Mouse (Mus musculus) CH12.LX (cell line): ENCODE results near the gene Rsph10b. TPM values are rescaled to one million over a fixed set of nuclear protein-coding genes. Genes with fewer than 3 reads are reported as not detected.

Source experiments
- DNase-seq: peaks from one replicate; pipeline ENCODE4 v3.0.0-alpha.2; 2013; ENCODE audit errors: extremely low read depth
- H3K27ac ChIP-seq: 2 replicates; pipeline ENCODE4 v1.5.1; 2012; ENCODE audit warnings: low read depth, mild to moderate bottlenecking, control low read depth, moderate library complexity; ENCODE audit not compliant: insufficient read depth
- H3K27me3 ChIP-seq: replicated peaks from 2 replicates; pipeline ENCODE3; 2012; ENCODE audit warnings: inconsistent platforms
- H3K36me3 ChIP-seq, 2 experiments: replicated peaks in 1 of 2; 2 replicates each; pipeline versions ENCODE3 to v1.6.1; 2012; ENCODE audit warnings: inconsistent platforms in 1 of 2, low read length in 1 of 2, mild to moderate bottlenecking in 1 of 2, mixed read lengths in 1 of 2, moderate library complexity in 1 of 2; ENCODE audit not compliant: control insufficient read depth in 1 of 2, insufficient read depth in 1 of 2
- H3K4me1 ChIP-seq, 2 experiments: 2 replicates each; pipeline ENCODE4 v1.6.1; 2012; ENCODE audit warnings: inconsistent platforms in 1 of 2, moderate library complexity in 1 of 2; ENCODE audit not compliant: insufficient read depth in 2 of 2, control insufficient read depth in 1 of 2
- H3K4me2 ChIP-seq: 2 replicates; pipeline ENCODE4 v1.6.1; 2012; ENCODE audit warnings: low read depth, mild to moderate bottlenecking, control low read depth; ENCODE audit not compliant: poor library complexity, insufficient read depth, severe bottlenecking
- H3K4me3 ChIP-seq, 3 experiments: fragments of 150-350 bp in 1 of 3; sonication (generic) in 1 of 3; replicated peaks in 1 of 3; 2 replicates each; pipeline versions ENCODE3 to v1.5.1; 2011 to 2012; ENCODE audit warnings: low read depth in 2 of 3, low read length in 2 of 3, mild to moderate bottlenecking in 2 of 3, moderate library complexity in 2 of 3, control low read depth in 1 of 3, improper control_type of control experiment in 1 of 3, inconsistent platforms in 1 of 3, mixed read lengths in 1 of 3; ENCODE audit not compliant: poor library complexity in 1 of 3
- H3K79me2 ChIP-seq: replicated peaks from 2 replicates; pipeline ENCODE4 v1.6.1; 2012; ENCODE audit warnings: mild to moderate bottlenecking, moderate library complexity; ENCODE audit not compliant: control insufficient read depth, poor library complexity, insufficient read depth, severe bottlenecking; ENCODE audit errors: extremely low read depth
- H3K9ac ChIP-seq: 2 replicates; pipeline ENCODE4 v1.6.1; 2012; ENCODE audit warnings: low read depth, mild to moderate bottlenecking, control low read depth, moderate library complexity; ENCODE audit not compliant: insufficient read depth
- H3K9me3 ChIP-seq: replicated peaks from 2 replicates; pipeline ENCODE3; 2012; ENCODE audit warnings: low read length, inconsistent platforms, mixed read lengths
- CHD1 ChIP-seq: IDR thresholded peaks from 2 replicates; pipeline ENCODE4 v1.6.1; 2012; ENCODE audit warnings: low read depth, low read length, improper control_type of control experiment, inconsistent platforms
- E2F4 ChIP-seq: IDR thresholded peaks from 2 replicates; pipeline ENCODE4 v1.6.1; 2011; ENCODE audit warnings: low read depth, low read length, improper control_type of control experiment; ENCODE audit not compliant: insufficient replicate concordance
- ELF1 ChIP-seq: IDR thresholded peaks from 2 replicates; pipeline ENCODE4 v1.6.1; 2014; ENCODE audit warnings: low read depth, mild to moderate bottlenecking, inconsistent platforms, low read length, improper control_type of control experiment
- EP300 ChIP-seq: IDR thresholded peaks from 2 replicates; pipeline ENCODE4 v1.6.1; 2011; ENCODE audit warnings: low read length, improper control_type of control experiment
- ETS1 ChIP-seq: conservative IDR thresholded peaks from 2 replicates; pipeline ENCODE4 v1.6.1; 2012; ENCODE audit warnings: low read depth, mild to moderate bottlenecking, inconsistent platforms, low read length, improper control_type of control experiment, moderate library complexity
- GABPA ChIP-seq: IDR thresholded peaks from 2 replicates; pipeline ENCODE4 v1.6.1; 2012; ENCODE audit warnings: low read depth, low read length, improper control_type of control experiment, inconsistent platforms; ENCODE audit not compliant: insufficient replicate concordance
- JUND ChIP-seq: conservative IDR thresholded peaks from 2 replicates; pipeline ENCODE4 v1.6.1; 2011; ENCODE audit warnings: low read depth, low read length, improper control_type of control experiment
- MAFK ChIP-seq: IDR thresholded peaks from 2 replicates; pipeline ENCODE4 v1.6.1; 2011; ENCODE audit warnings: low read length, improper control_type of control experiment; ENCODE audit not compliant: insufficient replicate concordance
- MEF2A ChIP-seq: IDR thresholded peaks from 2 replicates; pipeline ENCODE4 v1.6.1; 2014; ENCODE audit warnings: low read depth, mild to moderate bottlenecking, inconsistent platforms, low read length, improper control_type of control experiment, borderline replicate concordance
- MXI1 ChIP-seq: IDR thresholded peaks from 2 replicates; pipeline ENCODE4 v1.6.1; 2011; ENCODE audit warnings: mild to moderate bottlenecking, low read depth, low read length, improper control_type of control experiment
- NELFE ChIP-seq: IDR thresholded peaks from 2 replicates; pipeline ENCODE4 v1.6.1; 2011; ENCODE audit warnings: low read depth, low read length, improper control_type of control experiment
- PAX5 ChIP-seq: IDR thresholded peaks from 2 replicates; pipeline ENCODE4 v1.6.1; 2012; ENCODE audit warnings: low read length, inconsistent platforms, mixed read lengths
- POLR2AphosphoS2 ChIP-seq: IDR thresholded peaks from 2 replicates; pipeline ENCODE4 v1.6.1; 2011; ENCODE audit warnings: low read depth, low read length, improper control_type of control experiment
- RAD21 ChIP-seq: IDR thresholded peaks from 2 replicates; pipeline ENCODE4 v1.6.1; 2011; ENCODE audit warnings: low read depth, mild to moderate bottlenecking, low read length, improper control_type of control experiment, moderate library complexity
- RCOR1 ChIP-seq: conservative IDR thresholded peaks from 2 replicates; pipeline ENCODE4 v1.6.1; 2012; ENCODE audit warnings: low read depth, mild to moderate bottlenecking, inconsistent platforms, low read length, improper control_type of control experiment
- TCF12 ChIP-seq: IDR thresholded peaks from 2 replicates; pipeline ENCODE4 v1.6.1; 2014; ENCODE audit warnings: low read depth, mild to moderate bottlenecking, inconsistent platforms, low read length, improper control_type of control experiment
- UBTF ChIP-seq: IDR thresholded peaks from 2 replicates; pipeline ENCODE4 v1.6.1; 2012; ENCODE audit warnings: low read depth, mild to moderate bottlenecking, inconsistent platforms, low read length, improper control_type of control experiment, moderate library complexity
- USF1 ChIP-seq: IDR thresholded peaks from 2 replicates; pipeline ENCODE4 v1.6.1; 2014; ENCODE audit warnings: low read depth, mild to moderate bottlenecking, inconsistent platforms, low read length, improper control_type of control experiment
- ZKSCAN1 ChIP-seq: IDR thresholded peaks from 2 replicates; pipeline ENCODE4 v1.6.1; 2012; ENCODE audit warnings: low read depth, inconsistent platforms, low read length, improper control_type of control experiment, borderline replicate concordance
- dilution Hi-C: fragments of 300-500 bp; cut with MboI; formaldehyde crosslinking; loops from 2 replicates; pipeline ENCODE4 v1.14.3; 2020; ENCODE audit warnings: low sequenced_read_pairs; ENCODE audit not compliant: extremely low pct_unique_long_range_greater_than_20kb, extremely low pct_ligation_motif_present
- in situ Hi-C: fragments of 300-500 bp; cut with MboI; formaldehyde crosslinking; loops from 3 replicates; pipeline ENCODE4 v1.14.3; 2019; ENCODE audit warnings: low sequenced_read_pairs, low pct_ligation_motif_present, low pct_unique_long_range_greater_than_20kb, mixed read lengths
- polyA plus RNA-seq: library from polyadenylated mRNA; unstranded; fragments of >175 nt; gene quantifications from 2 replicates; pipeline ENCODE4 v1.2.1, GENCODE M21; 2012; ENCODE audit warnings: low read depth; ENCODE audit not compliant: insufficient read length
- total RNA-seq, 2 experiments: library from RNA; depleted of rRNA; stranded (reverse); fragments of 300-350 nt in 1 of 2; fragments of >200 nt in 1 of 2; gene quantifications; 2 replicates each; pipeline ENCODE4 v1.2.3; 2012 to 2014

Gene Rsph10b
- total and polyA plus RNA-seq, 3 experiments: 0.28 to 0.31 (median 0.30) TPM

GRCm38 (mm10) chr5:143930656-143931055 is 2.2 kb upstream of the Rsph10b start:
- Histone ChIP-seq H3K9ac (no peak overlapping the region), H3K4me1 (no peaks in the 10 kb centered on the region), H3K4me3 (no peak overlapping the region), H3K79me2 (no peaks in the 10 kb centered on the region), H3K36me3 (peaks cover 53 to 73% of the 10 kb centered on the region in 2 experiments), H3K9me3 (no peaks in the 10 kb centered on the region), H3K27ac (no peak overlapping the region), H3K27me3 (no peaks in the 10 kb centered on the region), H3K4me2 (no peak overlapping the region)
- dilution Hi-C loops: no loop called here
- no peak for TF ChIP-seq ETS1
- no peak for TF ChIP-seq E2F4
- no peak for TF ChIP-seq JUND
- no peak for TF ChIP-seq TCF12
- TF ChIP-seq EP300: no peak
- no peak for TF ChIP-seq ELF1
- no peak for TF ChIP-seq CHD1
- no peak for TF ChIP-seq RCOR1
- no peak for TF ChIP-seq POLR2AphosphoS2
- TF ChIP-seq RAD21: no peak
- in situ Hi-C loops: no loop called here
- no peak for DNase-seq

DNA sequence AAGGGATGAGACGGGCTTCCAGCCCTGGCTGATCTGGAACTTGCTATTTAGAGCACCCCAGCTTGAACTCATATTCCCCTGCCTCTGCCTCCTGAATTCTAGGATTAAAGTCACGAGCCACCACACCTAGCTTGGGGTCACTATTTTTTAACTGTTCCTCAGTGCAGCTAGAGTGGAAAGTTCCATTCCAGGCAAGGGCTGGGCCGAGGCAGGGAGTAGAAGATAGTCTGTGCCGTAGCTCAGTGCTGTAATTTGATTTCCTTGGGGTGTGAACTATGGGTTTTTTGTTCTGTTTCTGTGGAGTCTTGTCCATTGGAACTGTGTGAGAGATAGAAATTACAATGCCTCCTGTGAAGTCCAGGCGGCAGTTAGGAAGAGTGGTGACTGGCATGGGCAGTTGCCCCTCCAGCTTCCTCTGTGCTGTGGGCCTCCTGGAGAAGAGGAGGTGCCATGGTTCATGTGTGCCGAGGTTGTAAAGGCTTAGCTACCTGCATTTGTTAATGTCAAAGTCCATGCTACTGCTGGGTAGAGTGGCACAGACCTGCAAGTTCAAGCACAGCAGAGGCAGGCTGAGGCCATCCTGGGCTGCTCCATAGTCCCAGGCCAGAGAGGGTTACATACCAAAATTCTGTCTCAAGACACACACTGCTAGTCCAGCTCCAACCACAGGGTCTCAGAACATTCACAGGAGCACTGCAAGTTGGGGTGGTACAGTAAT is 813 bp upstream of the Rsph10b start:
- no peak for DNase-seq
- no peak for TF ChIP-seq ELF1
- no peak for TF ChIP-seq EP300
- no peak for TF ChIP-seq MAFK
- no peak for TF ChIP-seq POLR2AphosphoS2
- no peak for TF ChIP-seq PAX5
- TF ChIP-seq GABPA: no peak
- TF ChIP-seq ZKSCAN1: no peak
- TF ChIP-seq USF1: no peak
- TF ChIP-seq MEF2A: no peak
- no peak for TF ChIP-seq UBTF
- TF ChIP-seq MXI1: no peak
- TF ChIP-seq NELFE: no peak
- H3K9ac ChIP-seq: no peak overlapping the region
- in situ Hi-C loops: no loop called here
- dilution Hi-C loops: no loop called here
- H3K4me3 ChIP-seq: no peak overlapping the region
- H3K4me2 ChIP-seq: no peak overlapping the region
- H3K4me1 ChIP-seq: no peaks in the 10 kb centered on the region
- no peaks in the 10 kb centered on the region for H3K27me3 ChIP-seq
- peaks cover 42 to 59% of the 10 kb centered on the region in 2 experiments for H3K36me3 ChIP-seq
- H3K79me2 ChIP-seq: no peaks in the 10 kb centered on the region
- no peaks in the 10 kb centered on the region for H3K9me3 ChIP-seq
- H3K27ac ChIP-seq: no peak overlapping the region
